19 mouse cellular contexts compared by ENCODE assay signal in the genomic region with DNA sequence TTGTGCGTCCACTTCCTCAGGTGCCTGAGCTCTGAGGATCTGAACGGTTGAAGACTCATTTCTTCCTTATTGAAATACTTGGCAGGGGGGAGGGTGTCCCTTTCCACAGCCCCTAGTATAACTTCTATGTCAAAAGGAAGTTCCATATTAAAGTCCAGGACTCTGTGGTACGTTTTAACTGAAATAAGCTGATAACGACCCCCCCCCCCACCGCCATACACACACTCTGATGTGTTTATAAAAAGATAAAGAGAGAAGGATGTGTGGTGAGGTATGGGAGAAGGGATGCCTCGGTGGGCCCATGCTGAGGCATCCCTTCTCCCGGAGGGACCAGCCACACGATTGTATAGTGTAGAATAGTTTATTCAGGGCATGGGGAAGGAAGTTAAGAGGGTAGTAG. TPM values are rescaled to one million over a fixed set of nuclear protein-coding genes. Genes with fewer than 3 reads are reported as not detected.
DNase-seq lines count a peak whose midpoint lies in the region; ATAC-seq and TF ChIP-seq lines count a peak whose summit lies in the region.
"Had no signal": no experiment of that assay in that cellular context is flagged by ENCODE, and none has a peak within 500 bp of the region (broad histone marks: within the 10 kb centered on the region; RNA-seq: fewer than 3 reads in every experiment).

No protein-coding gene starts in this region.

- no peaks in the 10 kb centered on the region for H3K9me3 ChIP-seq in kidney, embryonic 16.5 days (ENCODE audit: low read length)
- H3K9me3 ChIP-seq in ES-Bruce4 (replicated peaks; ENCODE audit: control insufficient read depth, insufficient read depth, low read length, poor library complexity, severe bottlenecking), result no peaks in the 10 kb centered on the region
- H3K9me3 ChIP-seq in MEL (replicated peaks; ENCODE audit: insufficient read depth, low read length), result no peaks in the 10 kb centered on the region
- no peaks in the 10 kb centered on the region for H3K9me3 ChIP-seq in limb, embryonic 14.5 days (ENCODE audit: control insufficient read depth, low read length)
- H3K9me3 ChIP-seq: neural tube, embryonic 12.5 days had no signal

- ATAC-seq in kidney, embryonic 16.5 days (ENCODE audit: low FRiP score, low TSS enrichment), result no peak
- no peak for ATAC-seq in limb, embryonic 14.5 days (ENCODE audit: low FRiP score, low read depth)
- no peak for ATAC-seq in cerebellum, adult (ENCODE audit: insufficient number of reproducible peaks, low FRiP score, low TSS enrichment)
- ATAC-seq: Patski had no signal

- peaks cover 3% of the 10 kb centered on the region; the same call in 1 of the 2 replicates for H3K79me2 ChIP-seq in MEL (ENCODE audit: control insufficient read depth, insufficient read depth, low read length, poor library complexity)

- WGBS in kidney, embryonic 16.5 days, result 75% methylated on average over 8 of the region's 8 CpGs
- WGBS in limb, embryonic 14.5 days, result 64% methylated on average over 8 of the region's 8 CpGs

- H3K9ac ChIP-seq in kidney, embryonic 16.5 days (replicated peaks; ENCODE audit: low read length), result no peak overlapping the region
- peak overlapping the region; percentile 49 for H3K9ac ChIP-seq in ES-Bruce4 (ENCODE audit: low read depth, poor library complexity, severe bottlenecking)
- H3K9ac ChIP-seq in MEL (ENCODE audit: control insufficient read depth, low read depth, low read length, poor library complexity, severe bottlenecking), result peak overlapping the region; percentile 72
- no peak overlapping the region for H3K9ac ChIP-seq in limb, embryonic 14.5 days (ENCODE audit: low read depth, low read length, severe bottlenecking)
- H3K9ac ChIP-seq: hindbrain, embryonic 14.5 days; neural tube, embryonic 12.5 days had no signal

- no peaks in the 10 kb centered on the region for H3K36me3 ChIP-seq in kidney, embryonic 16.5 days (ENCODE audit: insufficient read depth, low read length)
- H3K36me3 ChIP-seq in ES-Bruce4 (ENCODE audit: control insufficient read depth, insufficient read depth, low read length, poor library complexity, severe bottlenecking), result no peaks in the 10 kb centered on the region
- H3K36me3 ChIP-seq in MEL (ENCODE audit: control insufficient read depth in 1 of 2, insufficient read depth in 2 of 2, low read length in 2 of 2), result peaks cover 0 to 3% of the 10 kb centered on the region in 2 experiments; a peak in 2 of 4 replicates
- no peaks in the 10 kb centered on the region for H3K36me3 ChIP-seq in limb, embryonic 14.5 days (ENCODE audit: control insufficient read depth, insufficient read depth, low read length)
- H3K36me3 ChIP-seq: neural tube, embryonic 12.5 days had no signal

- TF ChIP-seq CTCF in ES-Bruce4 (IDR thresholded peaks at IDR 0.05; ENCODE audit: low read depth, low read length), result no peak
- TF ChIP-seq CTCF in MEL (IDR thresholded peaks at IDR 0.05 in 2 of 3, conservative IDR thresholded peaks at IDR 0.05 in 1 of 3; ENCODE audit: control insufficient read depth in 1 of 3, insufficient read depth in 1 of 3, low read depth in 2 of 3, low read length in 3 of 3, poor library complexity in 1 of 3, severe bottlenecking in 1 of 3), result no peak

- no peak for TF ChIP-seq EP300 in ES-Bruce4 (IDR thresholded peaks at IDR 0.05; ENCODE audit: insufficient read depth, low read depth, low read length)
- TF ChIP-seq EP300 in MEL (IDR thresholded peaks at IDR 0.05; ENCODE audit: low read depth in 1 of 2, low read length in 2 of 2), result peak; percentile 47 to 91

- H3K27me3 ChIP-seq in kidney, embryonic 16.5 days (ENCODE audit: insufficient read depth, low read length), result peaks cover 3% of the 10 kb centered on the region; the same call in 1 of the 2 replicates
- H3K27me3 ChIP-seq in ES-Bruce4 (ENCODE audit: control insufficient read depth, insufficient read depth, low read length, poor library complexity, severe bottlenecking) (no peaks in the 10 kb centered on the region), MEL (ENCODE audit: control insufficient read depth in 1 of 2, insufficient read depth in 2 of 2, low read length in 2 of 2) (no peaks in the 10 kb centered on the region)
- no peaks in the 10 kb centered on the region for H3K27me3 ChIP-seq in limb, embryonic 14.5 days (ENCODE audit: control insufficient read depth, insufficient read depth, low read length)
- H3K27me3 ChIP-seq: neural tube, embryonic 12.5 days; Patski had no signal

- H3K4me3 ChIP-seq in kidney, embryonic 16.5 days (ENCODE audit: low read length), result no peak overlapping the region
- H3K4me3 ChIP-seq in ES-Bruce4 (ENCODE audit: low read depth, low read length) (peak overlapping the region; percentile 88), MEL (ENCODE audit: control insufficient read depth in 1 of 2, insufficient read depth in 1 of 2, low read depth in 2 of 2, low read length in 2 of 2) (peak overlapping the region; percentile 59 to 90)
- H3K4me3 ChIP-seq in limb, embryonic 14.5 days (replicated peaks; ENCODE audit: low read length), result no peak overlapping the region
- H3K4me3 ChIP-seq: neural tube, embryonic 12.5 days had no signal

- no peak for TF ChIP-seq RAD21 in MEL (IDR thresholded peaks at IDR 0.05; ENCODE audit: low read depth, low read length)

- H3K4me1 ChIP-seq in kidney, embryonic 16.5 days (ENCODE audit: insufficient read depth, low read length), result 0 out of 2 replicates have a peak, but pooled peaks cover 6% of the 10 kb centered on the region
- H3K4me1 ChIP-seq in ES-Bruce4 (ENCODE audit: control insufficient read depth, insufficient read depth, low read length) (no peaks in the 10 kb centered on the region), MEL (ENCODE audit: control insufficient read depth in 1 of 2, insufficient read depth in 2 of 2, low read length in 2 of 2) (peaks cover 3 to 17% of the 10 kb centered on the region in 2 experiments)
- H3K4me1 ChIP-seq in limb, embryonic 14.5 days (ENCODE audit: control insufficient read depth, insufficient read depth, low read length), result no peaks in the 10 kb centered on the region

- H3K27ac ChIP-seq in kidney, embryonic 16.5 days (ENCODE audit: low read length), result no peak overlapping the region
- H3K27ac ChIP-seq in ES-Bruce4 (ENCODE audit: insufficient read depth, low read length), result no peak overlapping the region
- H3K27ac ChIP-seq in MEL (ENCODE audit: control insufficient read depth, low read depth, low read length), result peak overlapping the region; percentile 86
- no peak overlapping the region for H3K27ac ChIP-seq in limb, embryonic 14.5 days (replicated peaks; ENCODE audit: low read depth, low read length)
- H3K27ac ChIP-seq: hindbrain, embryonic 14.5 days; macrophage; neural tube, embryonic 12.5 days had no signal

- 0 out of 2 replicates have a peak overlapping the region, but pooled peaks have one; percentile 52 for H3K4me2 ChIP-seq in kidney, embryonic 16.5 days (replicated peaks; ENCODE audit: low read depth, low read length)
- peak overlapping the region; percentile 41; the same call in 1 of the 2 replicates for H3K4me2 ChIP-seq in limb, embryonic 14.5 days (replicated peaks; ENCODE audit: low read depth, low read length, severe bottlenecking)

- TF ChIP-seq POLR2A in ES-Bruce4 (IDR thresholded peaks at IDR 0.05; ENCODE audit: insufficient read depth, low read length), result no peak
- no peak; a peak in 1 of 4 replicates for TF ChIP-seq POLR2A in MEL (IDR thresholded peaks at IDR 0.05; ENCODE audit: control insufficient read depth in 1 of 2, insufficient read depth in 1 of 2, low read depth in 1 of 2, low read length in 2 of 2, poor library complexity in 1 of 2)
- no peak for TF ChIP-seq POLR2A in limb, embryonic 14.5 days (IDR thresholded peaks at IDR 0.05; ENCODE audit: borderline replicate concordance, extremely low read depth, insufficient read depth, insufficient read length)

- DNase-seq in kidney, postnatal 10 days, result no peak
- peak; percentile 64 for DNase-seq in MEL (ENCODE audit: low read depth, low spot score)
- no peak for DNase-seq in limb, embryonic 14.5 days (ENCODE audit: low spot score)
- no peak for DNase-seq in testis, postnatal 14 days (ENCODE audit: low spot score)
- DNase-seq: cerebellum, postnatal 25 days; gastrocnemius, postnatal 25 days; kidney, adult 11 months; layer of hippocampus, postnatal 36 days had no signal

TF ChIP-seq in MEL, 35 proteins besides CTCF, POLR2A, EP300 and RAD21:
- TF ChIP-seq JUND (IDR thresholded peaks at IDR 0.05; ENCODE audit: low read depth, low read length) (no peak), ETS1 (IDR thresholded peaks at IDR 0.05; ENCODE audit: low read depth, low read length) (peak; percentile 69), CHD1 (IDR thresholded peaks at IDR 0.05; ENCODE audit: low read depth, low read length) (no peak), TCF12 (IDR thresholded peaks at IDR 0.05; ENCODE audit: low read depth, low read length) (peak; percentile 85), BHLHE40 (IDR thresholded peaks at IDR 0.05; ENCODE audit: borderline replicate concordance, low read depth, low read length) (0 out of 2 replicates have a peak, but pooled peaks have one; percentile 62), GATA1 (IDR thresholded peaks at IDR 0.05; ENCODE audit: low read depth, low read length) (peak; percentile 39; the same call in 1 of the 2 replicates), ZNF384 (IDR thresholded peaks at IDR 0.05; ENCODE audit: low read depth, low read length) (no peak), MAZ (IDR thresholded peaks at IDR 0.05; ENCODE audit: low read depth, low read length) (0 out of 2 replicates have a peak, but pooled peaks have one; percentile 35), MYB (IDR thresholded peaks at IDR 0.05; ENCODE audit: low read depth, low read length) (peak; percentile 83), TBP (IDR thresholded peaks at IDR 0.05; ENCODE audit: low read depth, low read length) (no peak), KAT2A (conservative IDR thresholded peaks at IDR 0.05; ENCODE audit: low read depth, low read length) (no peak), MYC (IDR thresholded peaks at IDR 0.05; ENCODE audit: low read depth, low read length) (no peak), NRF1 (IDR thresholded peaks at IDR 0.05; ENCODE audit: insufficient read depth, low read depth, low read length, poor library complexity, severe bottlenecking) (no peak), SMC3 (IDR thresholded peaks at IDR 0.05; ENCODE audit: low read depth, low read length) (no peak), TAL1 (IDR thresholded peaks at IDR 0.05; ENCODE audit: low read length) (peak; percentile 34; the same call in 1 of the 2 replicates)

RNA-seq across cellular contexts. Expression of a gene that starts 34.4 kb away (rescaled TPM):
- 0.12 and 0.14 TPM in 2 replicates for polyA plus RNA-seq in kidney, embryonic 16.5 days (2015; fragmentation: Nextera tagmentation; extraction: Ambion mirVana)
- 0.42 TPM in 1 of 2 replicates, not detected in the other for polyA plus RNA-seq in ES-Bruce4 (2011; ENCODE audit: insufficient read depth, insufficient read length, low read depth, missing spikeins)
- total RNA-seq in MEL (2012; rRNA removed), result 0.13 TPM in 1 of 2 replicates, not detected in the other
- polyA plus RNA-seq in MEL (2012; ENCODE audit: insufficient read depth in 1 of 2, insufficient read length in 2 of 2, low read depth in 1 of 2, low replicate concordance in 2 of 2, missing spikeins in 1 of 2), result not detected
- not detected in 2 replicates for polyA plus RNA-seq in limb, embryonic 14.5 days (2012; rRNA removed)
- polyA plus RNA-seq in limb, embryonic 14.5 days (2014; fragmentation: Nextera tagmentation; extraction: Ambion mirVana), result not detected in 2 replicates
- total RNA-seq: adrenal gland, postnatal 36 days; gastrocnemius, postnatal 25 days had no signal
- polyA plus RNA-seq: CD4-positive, CD25-positive, alpha-beta regulatory T cell, adult 4 months; embryonic facial prominence, embryonic 11.5 days; heart, embryonic 16.5 days; hindbrain, embryonic 14.5 days; macrophage; Patski had no signal

Comparison
In these comparisons a context has a peak if more than half of its experiments do, and no peak if none do; other contexts are left out.
1. H3K4me3 ChIP-seq: peak in ES-Bruce4 (single experiment) and MEL (2 of 2); none in kidney, embryonic 16.5 days (single experiment) and limb, embryonic 14.5 days (single experiment).
2. H3K9ac ChIP-seq: peak in ES-Bruce4 (single experiment) and MEL (single experiment); none in kidney, embryonic 16.5 days (single experiment) and limb, embryonic 14.5 days (single experiment).